Mouse (Mus musculus) hindbrain, embryonic 12.5 days (tissue): ENCODE data around the gene Gm21454. TPM values are rescaled to one million over a fixed set of nuclear protein-coding genes. Genes with fewer than 3 reads are reported as not detected.
"Not testable (repeated sequence)": the region's sequence is repeated elsewhere in the genome, so short reads cannot be mapped to it uniquely, and the experiment has no call there.

Experiments used
- ATAC-seq: fragments of 200-750 bp; cut with Nextera tagmentation; 2 replicates; pipeline ENCODE4 v1.8.0; 2017; ENCODE audit warnings: moderate TSS enrichment; ENCODE audit not compliant: low FRiP score
- H3K27ac ChIP-seq: fragments of 300-500 bp; sonication (generic); 2 replicates; pipeline ENCODE4 v1.5.1; 2016; ENCODE audit warnings: mild to moderate bottlenecking
- H3K27me3 ChIP-seq: fragments of 300-500 bp; sonication (generic); 2 replicates; pipeline ENCODE4 v1.6.1; 2016; ENCODE audit warnings: mild to moderate bottlenecking
- H3K36me3 ChIP-seq: fragments of 300-500 bp; sonication (generic); 2 replicates; pipeline ENCODE4 v1.6.1; 2016; ENCODE audit warnings: mild to moderate bottlenecking
- H3K4me1 ChIP-seq: fragments of 300-500 bp; sonication (generic); 2 replicates; pipeline ENCODE4 v1.6.1; 2016
- H3K4me2 ChIP-seq: fragments of 300-500 bp; sonication (generic); replicated peaks from 2 replicates; pipeline ENCODE4 v1.6.1; 2016; ENCODE audit warnings: mild to moderate bottlenecking
- H3K4me3 ChIP-seq: fragments of 300-500 bp; sonication (generic); 2 replicates; pipeline ENCODE4 v1.5.1; 2016; ENCODE audit warnings: mild to moderate bottlenecking
- H3K9ac ChIP-seq: fragments of 300-500 bp; sonication (generic); 2 replicates; pipeline ENCODE4 v1.6.1; 2016; ENCODE audit warnings: mild to moderate bottlenecking, moderate library complexity
- H3K9me3 ChIP-seq: fragments of 300-500 bp; sonication (generic); replicated peaks from 2 replicates; pipeline ENCODE4 v1.6.1; 2016; ENCODE audit warnings: mild to moderate bottlenecking
- WGBS: fragments of 180-500 bp; shearing (Covaris S2); methylation state at CpG from one replicate; pipeline ENCODE4 v1.1.7; 2016; 5-methylcytosine and 5-hydroxymethylcytosine counted together
- polyA plus RNA-seq: library from polyadenylated mRNA; unstranded; fragments of >200 nt; fragmentation: Nextera tagmentation; extraction: Ambion mirVana; gene quantifications from 2 replicates; pipeline ENCODE4 v1.2.1, GENCODE M21; 2016

Gm21454 gene
- polyA plus RNA-seq, result not detected in 2 replicates

DNA sequence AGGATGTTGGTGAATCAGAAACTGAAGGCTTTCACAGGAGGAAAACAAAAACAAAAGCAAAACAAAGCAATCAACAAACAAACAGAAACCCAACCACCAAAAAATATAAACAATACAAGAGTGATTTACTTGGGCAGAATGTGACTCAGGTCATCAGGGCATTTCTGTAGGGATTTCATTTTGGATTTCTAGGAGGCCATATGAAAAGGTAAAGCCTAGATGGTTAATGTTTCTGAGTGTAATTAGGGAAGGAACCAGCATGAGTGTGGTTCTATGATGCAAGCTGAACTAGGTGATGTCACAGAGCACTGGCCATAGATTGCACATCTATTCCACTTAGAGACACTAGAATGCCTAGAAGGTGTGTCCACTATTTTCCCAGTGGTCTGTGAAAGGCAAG lies at the start of gene Gm21454, which contains the start of gene Gm21440:
Gm21454 (plus strand) TSS at position 352 of the 400 bp plus-strand sequence.
Gm21440 (plus strand) TSS at position 301 of the 400 bp plus-strand sequence.
- H3K36me3 ChIP-seq, H3K4me3 ChIP-seq, H3K27ac ChIP-seq, H3K9ac ChIP-seq, H3K27me3 ChIP-seq, ATAC-seq, H3K4me1 ChIP-seq, H3K4me2 ChIP-seq, H3K9me3 ChIP-seq: not testable (repeated sequence)

DNA sequence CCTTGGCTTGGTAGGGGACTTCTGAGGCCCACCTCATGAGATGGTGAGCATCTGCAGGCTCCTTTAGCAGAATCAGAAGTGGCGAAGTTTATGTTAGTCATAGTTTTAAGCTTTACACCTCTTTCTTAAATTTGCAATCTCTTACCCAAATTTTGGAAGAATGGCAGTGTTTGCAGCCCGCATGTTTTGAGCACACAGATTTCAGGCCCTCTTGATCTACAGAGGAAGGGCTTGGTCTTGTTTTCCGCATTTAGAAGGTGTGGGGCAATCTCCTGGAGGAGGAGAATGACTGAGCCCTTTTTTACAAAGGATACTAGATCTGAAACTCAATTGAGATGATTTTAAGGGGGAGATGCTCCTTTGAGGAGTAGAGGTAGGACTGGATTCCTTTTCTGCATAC lies 28.4 kb upstream of the Gm21454 start, which contains the start of gene Gm21828:
Gm21828 (minus strand) TSS at position 101 of the 400 bp plus-strand sequence.
- H3K27ac ChIP-seq, ATAC-seq, H3K4me2 ChIP-seq, H3K4me3 ChIP-seq, H3K9ac ChIP-seq, H3K4me1 ChIP-seq, H3K27me3 ChIP-seq, H3K36me3 ChIP-seq, H3K9me3 ChIP-seq: not testable (repeated sequence)
- WGBS, result no CpG with 5 or more reads among the region's 3 CpGs

DNA sequence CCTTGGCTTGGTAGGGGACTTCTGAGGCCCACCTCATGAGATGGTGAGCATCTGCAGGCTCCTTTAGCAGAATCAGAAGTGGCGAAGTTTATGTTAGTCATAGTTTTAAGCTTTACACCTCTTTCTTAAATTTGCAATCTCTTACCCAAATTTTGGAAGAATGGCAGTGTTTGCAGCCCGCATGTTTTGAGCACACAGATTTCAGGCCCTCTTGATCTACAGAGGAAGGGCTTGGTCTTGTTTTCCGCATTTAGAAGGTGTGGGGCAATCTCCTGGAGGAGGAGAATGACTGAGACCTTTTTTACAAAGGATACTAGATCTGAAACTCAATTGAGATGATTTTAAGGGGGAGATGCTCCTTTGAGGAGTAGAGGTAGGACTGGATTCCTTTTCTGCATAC lies 96.7 kb downstream of the Gm21454 start, which contains the start of gene Gm21725:
Gm21725 (minus strand) TSS at position 101 of the 400 bp plus-strand sequence.
- no CpG with 5 or more reads among the region's 3 CpGs for WGBS

More for the DNA sequence above, 96.7 kb downstream of the Gm21454 start, which contains the start of gene Gm21725:
- not testable (repeated sequence) for H3K27me3 ChIP-seq, H3K9me3 ChIP-seq, ATAC-seq, H3K4me3 ChIP-seq, H3K4me2 ChIP-seq, H3K27ac ChIP-seq, H3K9ac ChIP-seq, H3K36me3 ChIP-seq, H3K4me1 ChIP-seq

Other genes starting within 250 kb of the Gm21454 start
- not detected in 2 replicates for gene Gm20807, start 209.6 kb upstream of the Gm21454 start, polyA plus RNA-seq
- not detected in 2 replicates for gene Gm21891, start 119.0 kb upstream of the Gm21454 start, polyA plus RNA-seq
- not detected in 2 replicates for gene Gm21425, start 90.5 kb upstream of the Gm21454 start, polyA plus RNA-seq
- not detected in 2 replicates for gene Gm21828, start 28.5 kb upstream of the Gm21454 start, polyA plus RNA-seq
- not detected in 2 replicates for gene Gm21440, start 51 bp upstream of the Gm21454 start, polyA plus RNA-seq
- not detected in 2 replicates for gene Gm21725, start 96.6 kb downstream of the Gm21454 start, polyA plus RNA-seq
- not detected in 2 replicates for gene Gm21866, start 213.1 kb downstream of the Gm21454 start, polyA plus RNA-seq
- gene Gm20773, start 241.6 kb downstream of the Gm21454 start, polyA plus RNA-seq, result not detected in 2 replicates